In the genomic region with DNA sequence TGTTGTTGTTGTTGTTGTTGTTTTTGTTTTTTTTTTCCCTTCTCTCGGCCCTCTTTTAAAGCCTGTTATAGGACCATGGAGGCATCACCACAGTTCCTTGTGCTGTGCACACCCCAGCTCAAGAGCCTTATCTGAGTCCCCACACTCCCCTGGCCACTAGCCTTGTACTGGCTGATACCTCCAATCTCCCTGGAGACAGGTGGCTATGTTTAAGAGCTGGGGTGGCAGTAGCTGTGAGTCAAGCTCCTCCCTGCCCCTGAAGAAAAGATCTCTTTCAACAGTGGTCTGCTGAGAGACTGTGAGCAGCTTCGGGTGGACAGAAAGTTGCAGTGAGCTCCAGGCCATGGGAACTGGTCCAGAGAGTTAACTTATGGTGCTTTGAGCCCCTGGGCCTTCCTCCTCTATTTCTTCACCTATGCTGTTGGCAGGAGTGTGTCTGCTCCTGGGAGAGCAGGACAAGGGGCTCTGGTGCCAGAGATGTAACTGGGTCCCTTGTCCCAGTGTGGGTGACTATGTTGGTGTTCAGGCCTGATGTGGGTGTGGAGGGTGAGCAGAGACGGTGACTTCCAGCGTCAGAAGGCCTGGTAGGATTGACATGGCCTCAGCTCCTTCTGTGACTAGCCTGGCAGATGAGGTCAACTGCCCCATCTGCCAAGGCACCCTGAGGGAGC, we compare ENCODE assay signal across 11 mouse cellular contexts. TPM values are rescaled to one million over a fixed set of nuclear protein-coding genes. Genes with fewer than 3 reads are reported as not detected.
DNase-seq lines count a peak whose midpoint lies in the region; ATAC-seq and TF ChIP-seq lines count a peak whose summit lies in the region.
"Had no signal": no experiment of that assay in that cellular context is flagged by ENCODE, and none has a peak within 500 bp of the region (broad histone marks: within the 10 kb centered on the region; RNA-seq: fewer than 3 reads in every experiment).

Gene Trim10, plus strand, starts transcription at position 291 of the 671 bp plus-strand sequence.

- 66% methylated on average over 4 of the region's 4 CpGs for WGBS in heart, embryonic 11.5 days (ENCODE audit: insufficient replicate concordance)
- WGBS in liver, postnatal 0 days (ENCODE audit: insufficient replicate concordance) = 38% methylated on average over 4 of the region's 4 CpGs

- DNase-seq in heart, postnatal 36 days = no peak
- DNase-seq in spleen, adult 12 weeks (ENCODE audit: low spot score) = peak; percentile 79
- no peak for DNase-seq in spleen, adult 18-20 months
- peak; percentile 81 for DNase-seq in liver, postnatal 0 days
- DNase-seq in neural tube, embryonic 10.5 days (ENCODE audit: extremely low spot score, low spot score) = no peak
- DNase-seq in urinary bladder, postnatal 25 days (ENCODE audit: low spot score) = no peak
- no peak for DNase-seq in layer of hippocampus, postnatal 36 days
- DNase-seq: cerebellum, adult 8-10 months; forebrain, postnatal 0 days had no signal

- H3K36me3 ChIP-seq in heart, embryonic 11.5 days (ENCODE audit: control insufficient read depth, insufficient read depth, low read length) = no peaks in the 10 kb centered on the region
- peaks cover 21% of the 10 kb centered on the region for H3K36me3 ChIP-seq in liver, postnatal 0 days (replicated peaks; ENCODE audit: insufficient read depth, low read length)

- TF ChIP-seq CTCF in liver, postnatal 0 days (IDR thresholded peaks at IDR 0.05; ENCODE audit: low read depth) = no peak

- TF ChIP-seq EP300 in liver, postnatal 0 days (IDR thresholded peaks at IDR 0.05; ENCODE audit: low read depth) = peak; percentile 100

- H3K27ac ChIP-seq in heart, embryonic 11.5 days (ENCODE audit: low read depth, low read length) = peak within 1 kb of the TSS; percentile 70
- peak within 1 kb of the TSS; percentile 91 for H3K27ac ChIP-seq in liver, postnatal 0 days (ENCODE audit: low read depth)

- peak within 1 kb of the TSS; percentile 62 for H3K9ac ChIP-seq in heart, embryonic 11.5 days (ENCODE audit: low read depth, low read length)
- peak within 1 kb of the TSS; percentile 73 for H3K9ac ChIP-seq in liver, postnatal 0 days (replicated peaks)
- H3K9ac ChIP-seq: forebrain, postnatal 0 days had no signal

- peaks cover 3% of the 10 kb centered on the region; the same call in 1 of the 2 replicates for H3K4me1 ChIP-seq in heart, embryonic 11.5 days (ENCODE audit: control insufficient read depth, insufficient read depth, low read length)
- H3K4me1 ChIP-seq in liver, postnatal 0 days (ENCODE audit: insufficient read depth) = peaks cover 15% of the 10 kb centered on the region

- H3K9me3 ChIP-seq in heart, embryonic 11.5 days (replicated peaks; ENCODE audit: control insufficient read depth, low read length) = no peaks in the 10 kb centered on the region
- no peaks in the 10 kb centered on the region for H3K9me3 ChIP-seq in liver, postnatal 0 days (ENCODE audit: low read length)

- intact Hi-C loops in heart, postnatal 36 days (cut with DNase I) = no loop called here

- peaks cover 31% of the 10 kb centered on the region for H3K27me3 ChIP-seq in heart, embryonic 11.5 days (ENCODE audit: control insufficient read depth, insufficient read depth, low read length)
- H3K27me3 ChIP-seq in liver, postnatal 0 days (ENCODE audit: insufficient read depth, low read length) = peaks cover 20% of the 10 kb centered on the region; the same call in 1 of the 2 replicates

- peak within 1 kb of the TSS; percentile 39 for H3K4me3 ChIP-seq in heart, embryonic 11.5 days (ENCODE audit: low read depth, low read length)
- H3K4me3 ChIP-seq in liver, postnatal 0 days (ENCODE audit: low read depth, low read length) = peak within 1 kb of the TSS; percentile 54

- H3K4me2 ChIP-seq in heart, embryonic 11.5 days = peak within 1 kb of the TSS; percentile 29
- H3K4me2 ChIP-seq in liver, postnatal 0 days (ENCODE audit: low read depth, low read length) = peak within 1 kb of the TSS; percentile 59

- ATAC-seq in heart, embryonic 11.5 days (replicated peaks; ENCODE audit: insufficient number of reproducible peaks, low FRiP score, low TSS enrichment) = peak; percentile 91
- ATAC-seq in liver, postnatal 0 days = peak; percentile 98
- ATAC-seq: forebrain, postnatal 0 days had no signal

RNA-seq across cellular contexts. Expression of gene Trim10, which starts in this region (rescaled TPM):
- polyA plus RNA-seq in heart, embryonic 11.5 days (2014; fragmentation: Nextera tagmentation; extraction: Ambion mirVana) = 28.7 and 32.3 TPM in 2 replicates
- under 1 TPM; 0.41 to 0.64 TPM for total RNA-seq in heart, postnatal 36 days (2021)
- polyA plus RNA-seq in liver, postnatal 0 days (2015; fragmentation: Nextera tagmentation; extraction: Ambion mirVana) = 85.7 and 86.7 TPM in 2 replicates
- total RNA-seq in layer of hippocampus, postnatal 36 days (2021) = not detected
- total RNA-seq: forebrain, postnatal 0 days had no signal
- polyA plus RNA-seq: small intestine, adult 2 months had no signal

Comparison
In these comparisons a context has a peak if more than half of its experiments do, and no peak if none do; other contexts are left out.
1. DNase-seq: peak in spleen, adult 12 weeks (single experiment) and liver, postnatal 0 days (single experiment); none in heart, postnatal 36 days (0 of 2), spleen, adult 18-20 months (0 of 2), neural tube, embryonic 10.5 days (single experiment), urinary bladder, postnatal 25 days (single experiment) and layer of hippocampus, postnatal 36 days (0 of 2).